Mouse (Mus musculus) cerebellum, postnatal 14 days (tissue): ENCODE measurements at regions not wholly inside any gene's neighbourhood (a gene's known extent, or its start where the extent isn't known, plus 50 kb on each side); places are given as distances from the start of the nearest gene placed in this dataset.

Experiments
- DNase-seq, 2 experiments: peaks; one replicate each; pipeline ENCODE4 v3.0.0; 2021; ENCODE audit warnings: mixed read lengths in 2 of 2

GRCm38 (mm10) chr8:49845575-49845974 lies 1001.8 kb upstream of the Tenm3 start:
- no peak for DNase-seq

GRCm38 (mm10) chr8:49831970-49832369 lies 988.2 kb upstream of the Tenm3 start:
- DNase-seq: no peak

GRCm38 (mm10) chr8:49829345-49829744 lies 985.6 kb upstream of the Tenm3 start:
- DNase-seq: peak; percentile 80 to 84

- peak; percentile 6 to 43 for DNase-seq
Observed at GRCm38 (mm10) chr8:49826231-49826630, 982.5 kb upstream of the Tenm3 start.

GRCm38 (mm10) chr8:49825000-49825399 lies 981.2 kb upstream of the Tenm3 start:
- DNase-seq: peak; percentile 47 to 76

- DNase-seq: peak; percentile 12 to 42
Observed at GRCm38 (mm10) chr8:49822791-49823190, 979.0 kb upstream of the Tenm3 start.

- no peak for DNase-seq
Observed at GRCm38 (mm10) chr8:49799236-49799635, 955.5 kb upstream of the Tenm3 start.

GRCm38 (mm10) chr8:49796741-49797140 lies 953.0 kb upstream of the Tenm3 start:
- DNase-seq: no peak

GRCm38 (mm10) chr8:49794491-49794890 lies 950.7 kb upstream of the Tenm3 start:
- DNase-seq: no peak

- peak in 1 of 2 experiments; percentile 12 for DNase-seq
Observed at GRCm38 (mm10) chr8:49769829-49770228, 926.1 kb upstream of the Tenm3 start.

GRCm38 (mm10) chr8:49738043-49738442 lies 894.3 kb upstream of the Tenm3 start:
- DNase-seq: no peak

GRCm38 (mm10) chr8:49729156-49729555 lies 885.4 kb upstream of the Tenm3 start:
- peak; percentile 13 to 59 for DNase-seq

- DNase-seq: peak; percentile 79 to 88
Observed at GRCm38 (mm10) chr8:49712371-49712770, 868.6 kb upstream of the Tenm3 start.

GRCm38 (mm10) chr8:49708701-49709100 lies 865.0 kb upstream of the Tenm3 start:
- peak; percentile 6 to 24 for DNase-seq

- no peak for DNase-seq
Observed at GRCm38 (mm10) chr8:49699058-49699457, 855.3 kb upstream of the Tenm3 start.

- DNase-seq: no peak
Observed at GRCm38 (mm10) chr8:49696709-49697108, 853.0 kb upstream of the Tenm3 start.
